Mouse (Mus musculus) kidney, adult 9 months (tissue): ENCODE data around the gene Hist1h4b.
"Not testable (repeated sequence)": the region's sequence is repeated elsewhere in the genome, so short reads cannot be mapped to it uniquely, and the experiment has no call there.

Experiments
- DNase-seq: peaks from one replicate; pipeline ENCODE4 v3.0.0; 2022

The Hist1h4b gene

DNA sequence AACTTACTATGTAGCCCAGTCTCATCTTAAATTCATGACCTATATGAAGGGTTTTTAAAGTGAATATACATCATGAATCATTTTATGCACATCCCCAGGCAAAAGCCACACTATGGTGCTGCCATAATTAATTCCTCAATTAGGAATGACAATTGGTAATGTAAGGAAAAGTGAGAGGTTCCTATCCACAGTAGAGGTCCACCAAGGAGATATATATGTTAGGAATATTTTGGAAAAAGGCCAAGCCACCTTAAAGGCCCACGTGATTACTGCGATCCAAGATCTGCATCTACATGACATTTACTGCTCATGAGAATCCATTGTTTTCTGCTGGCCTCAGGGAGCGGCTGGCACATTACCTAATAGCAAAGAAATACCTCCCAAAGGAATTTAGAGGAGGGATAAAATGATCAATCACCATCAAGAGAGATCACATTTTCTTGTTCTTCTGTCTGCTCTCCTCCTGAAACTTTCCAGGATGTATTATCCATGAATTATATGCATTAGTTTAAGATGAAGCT lies 2.5 kb downstream of the Hist1h4b start:
- no peak for DNase-seq

DNA sequence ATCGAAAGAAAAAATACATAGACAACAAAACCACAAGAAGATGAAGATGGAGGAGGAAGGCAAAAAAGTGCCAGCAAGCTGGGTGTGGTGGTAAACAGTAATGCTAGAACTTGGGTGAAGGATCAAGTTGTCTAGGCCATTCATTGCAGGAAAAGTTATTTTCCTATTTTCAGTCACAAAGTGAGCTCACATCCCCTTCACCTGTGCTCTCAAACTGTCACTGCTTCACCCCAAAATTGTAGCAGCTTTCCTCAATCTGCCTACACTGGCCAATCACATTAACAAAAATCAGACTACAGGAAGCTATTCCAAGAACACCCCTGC lies 3.1 kb downstream of the Hist1h4b start:
- no peak for DNase-seq

DNA sequence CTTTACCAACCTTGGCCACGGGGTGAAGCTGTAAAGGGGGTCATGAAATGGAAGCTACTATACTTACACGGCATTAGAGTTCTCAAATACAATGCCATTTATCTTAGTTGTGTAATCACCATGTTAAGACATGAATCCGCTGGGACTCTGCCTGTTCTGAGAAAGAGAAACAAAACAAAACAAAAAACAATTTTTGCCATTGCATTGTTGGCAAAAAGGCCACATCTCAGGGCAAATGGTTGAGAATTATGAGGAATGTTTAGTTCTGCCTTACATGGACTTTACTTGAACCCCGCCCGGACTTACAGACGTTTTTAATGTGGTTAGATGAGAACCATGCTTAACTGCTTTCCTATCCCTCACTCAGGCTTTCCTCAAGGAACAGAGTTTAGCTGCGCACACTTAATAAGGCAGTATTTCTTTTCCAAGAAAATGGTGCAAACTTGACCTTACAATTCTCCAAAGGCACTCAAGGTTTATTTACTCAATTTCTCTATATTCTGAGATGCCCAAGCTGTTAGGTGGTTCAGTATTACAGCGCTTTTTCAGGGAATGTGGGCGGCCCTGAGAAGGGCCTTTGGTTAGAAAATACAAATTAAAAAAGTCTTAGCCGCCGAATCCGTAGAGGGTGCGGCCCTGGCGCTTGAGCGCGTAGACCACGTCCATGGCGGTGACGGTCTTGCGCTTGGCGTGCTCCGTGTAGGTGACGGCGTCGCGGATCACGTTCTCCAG lies 3.6 kb downstream of the Hist1h4b start:
- no peak for DNase-seq

DNA sequence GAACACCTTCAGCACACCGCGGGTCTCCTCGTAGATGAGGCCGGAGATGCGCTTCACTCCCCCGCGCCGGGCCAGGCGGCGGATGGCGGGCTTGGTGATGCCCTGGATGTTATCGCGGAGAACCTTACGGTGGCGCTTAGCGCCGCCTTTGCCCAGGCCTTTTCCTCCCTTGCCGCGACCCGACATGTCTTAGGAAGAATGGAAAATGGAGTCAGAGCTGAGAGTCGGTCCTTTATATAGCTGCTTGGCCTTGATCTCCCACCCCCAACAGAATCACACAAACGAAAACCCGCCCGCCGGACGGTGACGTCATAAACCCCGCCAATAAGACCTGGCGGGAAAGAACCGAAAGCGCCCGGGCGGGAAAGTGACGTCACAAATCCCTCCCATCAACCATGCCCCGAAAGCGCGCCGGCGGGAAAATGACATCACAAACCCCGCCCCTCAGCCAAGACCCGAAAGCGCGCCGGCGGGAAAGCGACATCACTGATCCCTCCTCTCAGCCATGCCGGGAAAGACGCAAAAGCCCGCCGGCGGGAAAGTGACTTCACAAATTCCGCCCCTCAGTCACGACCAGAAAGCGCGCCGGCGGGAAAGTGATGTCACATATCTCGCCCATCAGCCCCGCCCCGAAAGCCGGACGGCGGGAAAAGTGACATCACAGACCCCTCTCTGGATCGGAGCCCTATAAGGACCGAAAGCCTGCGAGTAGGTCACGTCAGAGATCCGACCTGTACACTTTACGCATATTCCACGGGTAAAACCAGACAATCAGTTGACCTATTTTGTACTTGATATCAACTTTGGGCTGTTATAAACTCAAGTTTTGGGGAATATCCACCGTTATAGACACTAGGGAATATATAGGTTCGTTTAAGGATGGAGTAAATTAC lies 4.4 kb downstream of the Hist1h4b start, which contains the start of gene Hist1h4a:
Gene Hist1h4a (minus strand): TSS at position 259 of the 893 bp plus-strand sequence.
- peak; percentile 96 for DNase-seq

DNA sequence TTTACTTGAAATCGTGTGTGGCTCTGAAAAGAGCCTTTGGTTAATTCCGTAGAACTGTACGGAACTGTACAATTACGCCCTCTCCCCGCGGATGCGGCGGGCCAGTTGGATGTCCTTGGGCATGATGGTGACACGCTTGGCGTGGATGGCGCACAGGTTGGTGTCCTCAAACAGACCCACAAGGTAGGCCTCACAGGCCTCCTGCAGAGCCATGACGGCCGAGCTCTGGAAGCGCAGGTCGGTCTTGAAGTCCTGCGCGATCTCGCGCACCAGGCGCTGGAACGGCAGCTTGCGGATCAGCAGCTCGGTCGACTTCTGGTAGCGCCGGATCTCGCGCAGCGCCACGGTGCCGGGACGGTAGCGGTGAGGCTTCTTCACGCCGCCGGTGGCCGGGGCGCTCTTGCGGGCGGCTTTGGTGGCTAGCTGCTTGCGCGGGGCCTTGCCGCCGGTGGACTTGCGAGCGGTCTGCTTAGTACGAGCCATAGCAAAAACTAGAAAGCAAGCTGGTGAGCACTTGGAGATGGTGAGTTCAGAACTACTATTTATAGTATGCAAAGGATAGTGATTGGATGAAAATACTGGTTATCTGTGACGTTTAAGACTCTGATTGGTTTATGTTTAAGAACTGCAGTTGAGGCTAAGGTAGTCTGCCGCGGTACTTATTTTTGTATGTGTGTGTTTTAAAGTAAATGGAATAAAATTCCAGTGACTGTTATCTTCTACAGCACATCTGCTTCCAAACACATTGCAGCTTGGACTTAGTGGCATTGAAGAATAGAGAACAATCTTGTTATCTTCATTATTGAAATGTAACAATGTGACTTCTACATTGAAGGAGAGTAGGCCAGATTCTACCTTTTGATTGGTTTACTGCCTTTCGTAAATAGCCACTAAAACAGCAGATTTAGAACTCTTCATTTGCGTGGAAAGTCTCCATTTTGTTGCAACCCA lies 5.3 kb downstream of the Hist1h4b start, which contains the start of gene Hist1h3a:
Gene Hist1h3a (minus strand): TSS at position 516 of the 951 bp plus-strand sequence.
- DNase-seq: peak; percentile 80

DNA sequence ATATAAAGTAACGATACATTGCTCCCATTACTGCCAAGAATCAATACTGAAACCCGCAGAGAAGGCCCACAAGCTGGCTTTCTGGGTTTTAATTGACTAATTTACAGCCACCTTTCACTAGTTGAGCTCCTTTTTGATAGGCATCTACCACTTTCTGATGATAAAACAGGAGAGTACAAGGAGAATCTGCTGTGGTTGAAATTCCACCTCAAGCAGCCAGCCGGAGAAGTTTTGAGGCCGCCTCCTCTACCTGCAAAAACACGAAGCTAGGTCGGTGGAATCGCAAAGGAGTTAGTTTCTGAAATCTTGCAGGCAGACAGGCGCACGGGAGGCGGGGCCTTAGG lies 6.4 kb downstream of the Hist1h4b start:
- no peak for DNase-seq

DNA sequence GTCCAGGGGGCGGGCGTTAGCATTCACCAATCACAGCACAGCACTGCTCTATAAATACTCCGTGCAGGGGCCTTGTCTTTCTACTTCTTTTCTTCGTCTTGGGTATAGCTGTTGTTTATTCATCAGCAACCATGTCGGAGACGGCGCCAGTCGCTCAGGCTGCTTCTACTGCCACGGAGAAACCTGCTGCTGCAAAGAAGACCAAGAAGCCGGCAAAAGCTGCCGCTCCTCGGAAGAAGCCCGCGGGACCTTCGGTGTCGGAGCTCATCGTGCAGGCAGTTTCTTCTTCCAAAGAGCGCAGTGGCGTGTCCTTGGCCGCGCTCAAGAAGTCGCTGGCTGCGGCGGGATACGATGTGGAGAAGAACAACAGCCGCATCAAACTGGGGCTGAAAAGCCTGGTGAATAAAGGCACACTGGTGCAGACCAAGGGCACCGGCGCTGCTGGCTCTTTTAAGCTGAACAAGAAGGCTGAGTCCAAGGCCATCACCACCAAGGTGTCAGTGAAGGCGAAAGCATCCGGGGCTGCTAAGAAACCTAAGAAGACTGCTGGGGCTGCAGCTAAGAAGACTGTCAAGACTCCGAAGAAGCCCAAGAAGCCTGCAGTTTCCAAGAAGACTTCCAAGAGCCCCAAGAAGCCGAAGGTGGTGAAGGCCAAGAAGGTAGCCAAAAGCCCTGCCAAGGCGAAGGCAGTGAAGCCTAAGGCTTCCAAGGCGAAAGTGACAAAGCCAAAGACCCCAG lies 6.9 kb downstream of the Hist1h4b start, which contains the start of gene Hist1h1a:
Gene Hist1h1a (plus strand): TSS at position 81 of the 738 bp plus-strand sequence.
- peak; percentile 86 for DNase-seq

DNA sequence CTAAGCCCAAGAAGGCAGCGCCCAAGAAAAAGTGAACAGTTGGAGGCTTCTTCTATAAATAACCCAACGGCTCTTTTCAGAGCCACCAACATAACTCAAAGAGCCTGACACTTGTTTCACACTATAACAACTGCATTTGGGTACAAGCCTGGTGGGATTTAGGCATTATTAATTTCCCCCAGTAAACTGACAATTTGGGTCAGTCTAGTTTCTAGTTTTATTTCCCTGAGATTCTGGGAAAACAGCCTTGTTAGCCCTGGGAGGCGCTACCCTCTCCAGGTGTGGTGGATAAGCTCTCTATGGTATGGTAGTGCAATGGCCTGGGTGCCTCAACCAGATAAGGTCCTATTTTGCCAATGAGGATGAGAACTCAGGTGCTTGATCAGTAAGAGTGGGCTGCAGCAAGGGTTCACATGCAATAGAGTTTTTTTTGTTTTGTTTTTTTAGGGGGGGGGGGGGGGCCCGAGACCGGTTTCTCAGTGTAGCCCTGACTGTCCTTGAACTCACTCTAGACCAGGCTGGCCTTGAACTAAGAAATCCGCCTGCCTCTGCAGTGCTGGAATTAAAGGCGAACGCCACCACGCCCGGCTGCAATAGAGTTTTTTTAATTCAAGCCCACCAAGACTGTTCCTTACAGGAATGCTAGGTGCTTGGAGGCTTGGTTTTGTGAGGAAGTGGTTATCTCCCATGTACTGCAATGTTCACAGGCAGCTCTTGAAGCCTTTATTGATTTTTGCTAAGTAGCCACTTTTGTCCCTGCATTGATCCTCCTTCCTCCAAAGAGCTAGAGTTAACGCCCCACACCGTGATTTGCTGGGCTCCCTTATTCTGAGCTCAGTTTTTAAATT lies 7.7 kb downstream of the Hist1h4b start:
- no peak for DNase-seq

DNA sequence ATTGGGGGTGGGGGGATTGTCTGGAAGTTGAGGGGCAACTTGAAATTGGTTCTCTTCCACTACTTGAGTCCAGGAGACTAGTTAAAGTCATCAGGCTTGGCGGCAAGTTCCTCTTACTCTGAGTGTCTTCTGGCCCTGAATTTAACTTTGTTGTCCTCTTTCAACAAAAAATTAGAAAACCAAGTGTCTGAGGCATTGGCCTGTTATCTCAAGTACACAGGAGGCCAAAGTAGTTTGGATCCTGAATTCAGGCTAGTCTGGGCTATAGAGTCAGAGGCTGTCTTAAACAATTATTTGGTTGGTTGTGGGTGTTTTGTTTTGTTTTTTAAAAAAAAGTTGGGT lies 8.3 kb downstream of the Hist1h4b start:
- DNase-seq: no peak

DNA sequence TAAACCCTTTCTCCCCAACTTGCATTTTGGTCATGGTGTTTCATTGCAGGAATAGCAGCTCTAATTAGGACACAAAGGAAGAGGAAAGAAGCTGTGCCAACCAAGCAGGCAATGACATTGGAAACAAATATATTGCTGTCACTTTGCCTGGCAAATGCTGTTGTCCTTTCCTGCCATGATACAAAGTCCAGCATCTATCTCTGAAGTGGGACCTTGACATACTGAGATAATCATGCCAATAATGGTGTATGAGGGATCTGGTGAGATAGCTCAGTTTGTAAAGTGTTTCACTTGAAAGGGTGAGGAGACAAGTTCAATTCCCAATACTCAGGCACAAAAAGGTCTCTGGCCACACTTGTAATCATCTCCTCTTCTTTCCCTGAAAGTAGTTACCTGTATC lies 10.0 kb downstream of the Hist1h4b start:
- DNase-seq: no peak

DNA sequence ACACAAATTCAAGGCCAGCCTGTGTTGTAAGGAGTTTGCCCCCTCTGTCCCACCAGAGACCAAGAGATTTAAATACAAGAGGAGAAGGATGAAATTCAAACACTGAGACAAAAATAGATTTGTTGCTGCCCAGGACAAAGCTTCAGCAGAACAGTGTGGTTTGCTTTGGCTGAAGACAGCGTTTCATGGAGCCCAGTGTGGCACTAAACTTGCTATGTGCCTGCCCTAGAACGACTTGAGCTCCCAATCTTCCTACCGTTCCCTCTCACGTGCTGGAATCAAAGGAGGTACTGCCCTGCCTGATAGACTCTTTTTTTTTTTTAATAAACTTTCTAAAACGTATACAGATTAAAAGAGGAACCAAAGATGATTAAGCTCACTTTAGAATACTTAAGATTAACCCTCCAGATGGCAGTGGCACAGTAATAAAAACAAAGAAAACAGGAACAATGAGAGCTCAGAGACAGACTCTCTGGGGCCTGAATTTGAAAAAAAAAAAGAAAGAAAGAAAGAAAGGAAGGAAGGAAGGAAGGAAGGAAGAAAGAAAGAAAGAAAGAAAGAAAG lies 12.1 kb downstream of the Hist1h4b start:
- no peak for DNase-seq

DNA sequence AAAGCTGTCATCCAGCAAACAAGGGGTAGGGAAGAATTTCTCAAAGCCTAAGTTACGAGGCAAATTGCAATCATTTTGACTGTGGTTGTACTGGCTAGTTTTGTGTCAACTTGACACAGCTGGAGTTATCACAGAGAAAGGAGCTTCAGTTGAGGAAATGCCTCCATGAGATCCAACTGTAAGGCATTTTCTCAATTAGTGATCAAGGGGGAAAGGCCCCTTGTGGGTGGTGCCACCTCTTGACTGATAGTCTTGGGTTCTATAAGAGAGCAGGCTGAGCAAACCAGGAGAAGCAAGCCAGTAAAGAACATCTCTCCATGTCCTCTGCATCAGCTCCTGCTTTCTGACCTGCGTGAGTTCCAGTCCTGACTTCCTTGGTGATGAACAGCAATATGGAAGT lies 12.8 kb downstream of the Hist1h4b start, which contains the start of gene Trim38:
Gene Trim38 (plus strand): TSS at position 301 of the 400 bp plus-strand sequence.
- not testable (repeated sequence) for DNase-seq

DNA sequence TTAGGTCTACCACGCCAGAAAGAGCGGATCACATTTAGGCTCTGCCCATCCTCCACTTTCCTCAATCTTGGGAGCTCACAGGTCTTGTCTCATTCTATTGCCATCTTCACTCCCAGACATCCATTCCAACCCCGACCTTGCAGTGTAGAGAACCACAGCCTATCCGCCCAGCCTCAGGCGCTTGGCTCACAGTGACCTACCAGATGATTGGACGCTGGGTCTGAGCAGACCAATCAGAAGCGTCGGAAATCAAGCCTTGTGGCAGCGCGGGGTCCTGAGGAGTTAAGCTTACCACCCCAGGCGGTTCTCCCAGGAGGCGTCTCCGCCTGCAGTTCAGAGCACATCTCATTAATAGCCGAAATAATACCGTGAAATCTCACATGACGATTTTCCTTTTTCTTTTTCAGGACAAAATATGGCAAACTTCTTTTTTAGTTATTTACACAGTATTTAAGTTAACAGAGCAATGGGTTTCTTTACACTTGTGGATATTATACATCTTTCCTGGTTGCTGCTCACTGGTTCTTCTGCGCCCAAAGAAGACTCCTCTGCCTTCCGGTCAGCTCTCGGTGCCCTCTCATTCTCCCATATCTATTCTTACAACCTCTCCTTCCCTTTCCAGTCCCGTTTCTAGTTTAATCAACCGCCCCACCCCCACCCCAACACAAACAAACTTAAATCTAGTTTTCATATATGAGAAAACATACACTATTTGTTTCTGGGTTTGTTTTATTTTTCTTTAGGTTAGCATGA lies 15.9 kb downstream of the Hist1h4b start:
- DNase-seq: no peak

DNA sequence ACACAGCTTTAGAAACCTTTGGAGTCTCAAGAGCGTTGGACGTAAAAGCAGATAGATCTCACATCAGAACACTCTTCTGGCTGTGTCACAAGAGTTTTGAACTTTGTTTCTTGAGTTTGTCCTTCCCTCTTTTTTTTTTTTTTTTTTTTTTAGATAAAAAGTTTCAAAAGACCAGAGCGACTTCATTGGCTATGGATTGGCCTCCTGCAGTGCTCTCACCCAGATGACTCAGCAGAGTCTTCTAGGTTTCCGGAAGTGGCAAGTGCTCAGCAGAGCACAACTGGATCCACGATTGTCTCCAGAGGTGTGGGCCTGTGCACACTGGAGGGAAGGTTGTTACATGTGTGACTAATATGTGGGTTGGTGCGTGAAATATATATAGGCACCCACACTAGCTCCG lies 21.5 kb downstream of the Hist1h4b start:
- no peak for DNase-seq

DNA sequence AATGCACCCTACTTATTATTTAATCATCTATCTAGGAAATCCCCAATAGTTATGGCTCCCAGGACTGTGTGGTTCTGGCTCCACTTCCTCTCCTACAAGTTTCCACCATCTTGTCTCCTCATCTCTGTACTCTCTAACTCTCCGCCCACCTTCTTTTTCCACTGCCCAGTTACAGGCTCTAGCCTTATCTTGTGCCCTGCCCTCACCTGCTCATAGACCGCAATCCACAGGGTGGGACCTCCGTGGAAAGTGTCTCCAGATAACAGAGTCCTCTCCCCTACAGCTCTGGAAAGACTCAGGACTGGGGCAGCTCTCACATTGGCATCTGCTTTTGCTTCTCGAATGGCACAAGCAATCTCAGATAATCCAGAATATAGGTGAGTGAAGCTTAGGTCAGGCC lies 22.2 kb downstream of the Hist1h4b start:
- DNase-seq: no peak

DNA sequence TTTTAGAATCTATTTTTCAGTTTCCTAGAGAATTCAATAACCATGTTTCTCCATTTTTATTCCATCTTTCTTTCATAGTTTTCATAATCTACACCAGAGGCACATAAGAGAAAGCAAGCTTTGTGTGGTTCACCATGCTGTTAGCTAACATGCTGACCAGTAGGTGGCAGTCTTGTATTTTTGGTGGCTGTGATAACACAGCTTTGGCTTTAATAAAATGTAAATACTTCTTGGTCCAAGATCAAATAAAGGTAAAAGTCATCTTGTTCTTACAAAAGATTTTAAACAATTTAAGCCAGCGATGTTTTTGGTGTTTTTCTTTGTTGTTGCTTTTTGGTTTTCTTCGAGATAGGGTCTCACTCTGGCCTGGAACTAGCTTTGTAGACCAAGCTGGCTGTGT lies 35.7 kb downstream of the Hist1h4b start:
- DNase-seq: peak; percentile 57

DNA sequence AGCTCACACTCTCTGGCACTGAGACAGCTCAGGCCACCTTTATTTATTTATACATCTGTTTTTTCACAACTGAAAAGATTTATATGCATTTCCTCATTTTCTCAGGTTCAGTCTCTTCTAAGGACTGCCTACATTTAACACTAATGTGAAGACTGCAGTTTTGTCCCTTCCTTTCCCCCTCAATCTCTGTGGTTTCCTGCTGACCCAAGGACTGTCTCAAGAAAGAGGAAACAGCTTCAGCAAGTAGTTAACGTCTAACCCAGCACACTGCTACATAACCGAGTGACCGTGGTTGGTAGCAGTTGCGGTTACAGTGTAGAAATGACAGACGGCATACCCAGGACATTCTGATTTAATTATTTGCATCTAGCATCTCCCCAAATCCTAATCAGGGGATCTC lies 42.6 kb downstream of the Hist1h4b start:
- no peak for DNase-seq

DNA sequence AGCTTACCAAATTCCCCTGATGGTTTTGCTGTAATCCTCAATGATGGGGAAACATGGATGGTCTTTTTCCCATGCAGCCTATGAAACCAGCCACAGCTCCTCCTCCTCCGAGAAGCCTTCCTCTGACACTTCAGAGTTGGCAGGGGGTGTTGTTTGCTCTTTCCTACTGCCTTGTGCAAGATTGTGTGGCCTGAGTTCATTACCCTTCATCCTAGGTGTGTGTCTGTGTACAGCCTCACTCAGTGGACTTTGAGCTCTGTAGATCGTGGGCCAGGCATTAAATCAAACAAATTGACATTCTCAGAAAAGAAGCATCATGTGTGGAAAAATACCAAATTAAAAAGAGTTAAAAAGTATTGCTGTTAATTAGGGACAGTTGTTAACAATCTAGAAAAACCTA lies 47.7 kb downstream of the Hist1h4b start:
- DNase-seq: no peak

DNA sequence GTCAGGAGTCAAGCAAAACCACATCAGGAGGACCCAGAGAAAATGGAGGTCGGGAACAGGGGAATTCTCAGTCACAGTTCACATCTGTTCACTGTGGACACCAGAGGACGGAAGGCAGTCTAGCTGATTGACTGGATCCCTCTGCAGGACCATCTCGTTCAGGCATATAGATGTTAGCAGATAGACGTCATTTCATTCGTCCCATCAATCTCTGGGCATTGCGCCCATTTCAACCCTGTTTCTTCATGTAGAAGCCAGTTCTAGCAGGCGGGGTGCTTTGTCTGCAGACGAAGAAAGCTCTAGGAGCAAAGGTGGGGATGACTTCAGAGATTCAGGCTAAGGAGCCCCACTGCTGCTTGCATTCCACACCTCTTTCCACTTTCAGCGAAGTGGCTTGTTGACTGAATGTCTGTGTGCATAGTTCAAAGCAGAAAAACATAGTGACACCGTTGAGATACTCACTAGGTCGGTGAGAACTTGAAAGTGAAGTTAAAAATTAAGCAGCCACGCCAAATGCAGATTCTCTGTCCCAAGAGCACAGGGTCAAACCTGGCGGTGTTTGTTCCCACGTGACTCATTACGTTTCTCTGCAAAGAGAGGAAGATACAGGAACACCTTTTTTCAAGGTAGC lies 49.7 kb downstream of the Hist1h4b start, which contains the start of gene Slc17a2:
Gene Slc17a2 (plus strand): TSS at position 572 of the 631 bp plus-strand sequence.
- DNase-seq: peak; percentile 39
